Mouse (Mus musculus) embryonic facial prominence, embryonic 10.5 days (tissue): ENCODE results near the gene Gabbr1. TPM values are rescaled to one million over a fixed set of nuclear protein-coding genes. Genes with fewer than 3 reads are reported as not detected.
A peak's percentile ranks its signal among the peaks of the same experiment; 100 is the strongest.

Source experiments
- DNase-seq: peaks from one replicate; pipeline ENCODE4 v3.0.0-alpha.2; 2017; ENCODE audit warnings: low spot score
- H3K27ac ChIP-seq: fragments of 300-500 bp; sonication (generic); replicated peaks from 2 replicates; pipeline ENCODE4 v1.5.1; 2016; ENCODE audit warnings: mild to moderate bottlenecking
- H3K27me3 ChIP-seq: fragments of 300-500 bp; sonication (generic); replicated peaks from 2 replicates; pipeline ENCODE4 v1.6.1; 2016; ENCODE audit warnings: low read depth, mild to moderate bottlenecking; ENCODE audit not compliant: poor library complexity, severe bottlenecking
- H3K36me3 ChIP-seq: fragments of 300-500 bp; sonication (generic); replicated peaks from 2 replicates; pipeline ENCODE4 v1.6.1; 2016; ENCODE audit warnings: mild to moderate bottlenecking, moderate library complexity
- H3K4me1 ChIP-seq: fragments of 300-500 bp; sonication (generic); 2 replicates; pipeline ENCODE4 v1.6.1; 2016
- H3K4me3 ChIP-seq: fragments of 300-500 bp; sonication (generic); 2 replicates; pipeline ENCODE4 v1.5.1; 2016; ENCODE audit warnings: mild to moderate bottlenecking, moderate library complexity
- H3K9me3 ChIP-seq: fragments of 300-500 bp; sonication (generic); 2 replicates; pipeline ENCODE4 v1.6.1; 2016; ENCODE audit warnings: mild to moderate bottlenecking
- WGBS: fragments of 180-500 bp; shearing (Covaris S2); methylation state at CpG from one replicate; pipeline ENCODE4 v1.1.7; 2016; 5-methylcytosine and 5-hydroxymethylcytosine counted together
- polyA plus RNA-seq: library from polyadenylated mRNA; unstranded; fragments of >200 nt; fragmentation: Nextera tagmentation; extraction: Ambion mirVana; gene quantifications from 2 replicates; pipeline ENCODE4 v1.2.1, GENCODE M21; 2016

Gabbr1 gene
- 7.0 and 9.4 TPM in 2 replicates for polyA plus RNA-seq

DNA sequence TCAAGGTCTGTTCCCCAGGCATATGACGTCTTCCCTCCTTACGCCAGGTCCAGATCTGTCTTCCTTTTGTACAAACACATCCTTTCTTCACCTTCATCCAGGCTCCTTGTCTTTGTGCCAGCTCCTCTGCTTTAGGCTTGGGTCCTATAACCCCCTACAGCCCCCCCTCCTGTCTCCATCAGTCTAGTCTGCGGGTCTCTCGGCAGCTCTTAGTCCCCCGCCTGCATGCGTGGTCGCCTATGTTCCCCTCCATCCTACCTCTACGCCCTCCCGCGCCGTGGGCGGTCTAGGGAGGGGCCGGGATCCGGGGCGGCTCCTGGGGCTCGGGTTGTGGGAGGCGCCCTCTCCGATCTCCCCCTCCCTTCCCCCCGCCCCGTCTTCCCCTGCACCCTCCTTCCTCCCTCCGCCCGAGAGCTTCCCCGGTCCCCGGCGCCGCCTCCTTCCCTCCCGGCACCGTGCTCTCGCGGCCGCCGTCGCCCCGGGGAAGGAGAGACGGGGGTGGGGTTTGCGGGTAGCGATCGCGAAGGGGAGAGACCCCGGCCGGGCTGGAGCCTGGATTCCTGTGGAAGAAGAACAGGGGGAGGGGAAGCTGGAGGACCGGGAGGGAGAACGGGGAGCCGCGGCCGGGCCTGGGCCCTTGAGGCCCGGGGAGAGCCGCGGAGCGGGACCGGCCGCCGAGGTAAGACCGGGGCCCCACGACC, at the start of gene Gabbr1:
Gabbr1 (plus strand) TSS at position 356 of the 701 bp plus-strand sequence.
- Histone ChIP-seq H3K27ac (peak within 1 kb of the TSS; percentile 96), H3K4me3 (peak within 1 kb of the TSS; percentile 94), H3K9me3 (no peaks in the 10 kb centered on the region), H3K36me3 (no peaks in the 10 kb centered on the region), H3K4me1 (peaks cover 49% of the 10 kb centered on the region), H3K27me3 (peaks cover 31% of the 10 kb centered on the region)
- peak; percentile 92 for DNase-seq
- 1% methylated on average over 55 of the region's 55 CpGs for WGBS

DNA sequence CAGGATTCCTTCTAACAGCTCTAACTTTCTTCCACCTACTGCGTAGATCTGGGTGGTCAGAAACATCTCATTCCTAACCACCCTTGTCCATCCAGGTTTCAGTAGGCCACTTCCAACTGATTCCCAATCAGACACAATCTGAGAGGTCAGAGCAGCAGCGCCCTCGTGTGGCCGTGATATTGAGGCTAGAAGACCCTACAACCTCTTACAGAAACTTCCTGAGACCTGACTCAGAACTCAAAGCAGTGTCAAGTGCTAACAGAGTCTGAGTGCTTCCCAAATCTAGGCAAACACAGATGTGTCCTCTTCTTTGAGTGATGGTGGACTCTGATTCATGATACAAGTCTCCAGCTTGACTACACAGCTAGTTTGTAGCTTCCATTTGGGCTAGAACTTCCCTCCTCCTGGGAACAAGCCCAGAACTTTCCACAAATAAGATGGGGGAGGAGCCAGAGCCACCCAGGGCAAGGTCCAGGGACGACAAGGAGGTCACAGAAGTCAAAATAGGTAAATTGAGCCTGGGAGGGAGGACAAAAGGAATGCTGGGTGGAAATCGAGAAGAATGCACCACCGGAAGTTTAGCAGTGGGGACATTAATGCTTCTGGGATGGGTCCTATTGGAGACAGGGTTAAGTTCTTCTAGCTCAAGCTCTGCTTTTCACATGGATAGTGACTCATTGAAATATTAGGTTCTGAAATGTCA, 48.6 kb upstream of the Gabbr1 start:
- Histone ChIP-seq H3K4me3 (no peak overlapping the region), H3K27me3 (no peaks in the 10 kb centered on the region), H3K4me1 (peaks cover 7% of the 10 kb centered on the region), H3K27ac (no peak overlapping the region), H3K9me3 (no peaks in the 10 kb centered on the region), H3K36me3 (no peaks in the 10 kb centered on the region)
- DNase-seq: peak; percentile 85
- WGBS: 24% methylated on average over 7 of the region's 7 CpGs

DNA sequence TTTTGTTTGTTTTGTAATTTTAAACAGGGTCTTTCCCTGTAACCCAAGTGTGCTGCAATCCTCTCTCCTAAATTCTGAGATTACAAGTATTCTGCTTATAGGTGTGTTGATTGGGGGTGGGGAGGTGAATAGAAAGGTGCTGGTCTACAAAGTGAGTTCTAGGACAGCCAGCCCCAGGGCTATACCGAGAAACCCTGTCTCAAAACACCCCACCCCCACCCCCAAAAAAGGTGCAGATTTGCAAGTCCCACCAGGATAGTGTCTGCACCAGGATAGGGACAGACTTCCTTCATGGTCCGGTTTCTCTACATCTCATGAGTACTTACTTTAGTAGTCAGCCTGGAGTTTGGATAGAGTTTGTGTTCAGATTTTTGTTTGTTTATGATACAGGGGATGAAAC, 47.3 kb upstream of the Gabbr1 start:
- Histone ChIP-seq H3K9me3 (no peaks in the 10 kb centered on the region), H3K27me3 (no peaks in the 10 kb centered on the region), H3K4me1 (peaks cover 13% of the 10 kb centered on the region), H3K27ac (no peak overlapping the region), H3K36me3 (no peaks in the 10 kb centered on the region), H3K4me3 (no peak overlapping the region)
- DNase-seq: no peak
- 68% methylated on average over 2 of the region's 2 CpGs for WGBS

DNA sequence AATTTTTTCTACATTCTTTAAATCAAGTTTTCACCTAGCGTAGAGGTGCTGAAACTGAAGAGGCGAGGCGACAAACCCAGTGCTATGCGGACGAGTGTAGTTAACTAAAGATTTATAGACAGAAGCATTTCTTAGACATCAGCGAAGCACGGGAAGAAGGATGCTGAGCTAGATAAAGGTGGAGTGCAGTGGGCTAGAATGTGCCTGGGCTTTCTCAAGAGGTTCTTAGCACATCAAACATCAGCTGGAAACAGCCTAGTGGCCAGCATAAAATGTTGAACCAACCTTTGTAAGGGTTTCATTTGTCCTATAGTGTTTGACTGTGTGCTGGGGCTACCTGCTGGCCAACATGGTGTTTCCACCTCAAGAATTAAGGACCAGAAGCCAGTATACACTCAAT, 44.9 kb upstream of the Gabbr1 start, which contains the start of gene Zfp57:
Zfp57 (plus strand) TSS at position 301 of the 400 bp plus-strand sequence.
- Histone ChIP-seq H3K27me3 (no peaks in the 10 kb centered on the region), H3K4me3 (peak within 1 kb of the TSS; percentile 73), H3K4me1 (peaks cover 18% of the 10 kb centered on the region), H3K27ac (peak within 1 kb of the TSS; percentile 95), H3K36me3 (peaks cover 18% of the 10 kb centered on the region), H3K9me3 (no peaks in the 10 kb centered on the region)
- WGBS: 95% methylated on average over 7 of the region's 7 CpGs
- DNase-seq: no peak

DNA sequence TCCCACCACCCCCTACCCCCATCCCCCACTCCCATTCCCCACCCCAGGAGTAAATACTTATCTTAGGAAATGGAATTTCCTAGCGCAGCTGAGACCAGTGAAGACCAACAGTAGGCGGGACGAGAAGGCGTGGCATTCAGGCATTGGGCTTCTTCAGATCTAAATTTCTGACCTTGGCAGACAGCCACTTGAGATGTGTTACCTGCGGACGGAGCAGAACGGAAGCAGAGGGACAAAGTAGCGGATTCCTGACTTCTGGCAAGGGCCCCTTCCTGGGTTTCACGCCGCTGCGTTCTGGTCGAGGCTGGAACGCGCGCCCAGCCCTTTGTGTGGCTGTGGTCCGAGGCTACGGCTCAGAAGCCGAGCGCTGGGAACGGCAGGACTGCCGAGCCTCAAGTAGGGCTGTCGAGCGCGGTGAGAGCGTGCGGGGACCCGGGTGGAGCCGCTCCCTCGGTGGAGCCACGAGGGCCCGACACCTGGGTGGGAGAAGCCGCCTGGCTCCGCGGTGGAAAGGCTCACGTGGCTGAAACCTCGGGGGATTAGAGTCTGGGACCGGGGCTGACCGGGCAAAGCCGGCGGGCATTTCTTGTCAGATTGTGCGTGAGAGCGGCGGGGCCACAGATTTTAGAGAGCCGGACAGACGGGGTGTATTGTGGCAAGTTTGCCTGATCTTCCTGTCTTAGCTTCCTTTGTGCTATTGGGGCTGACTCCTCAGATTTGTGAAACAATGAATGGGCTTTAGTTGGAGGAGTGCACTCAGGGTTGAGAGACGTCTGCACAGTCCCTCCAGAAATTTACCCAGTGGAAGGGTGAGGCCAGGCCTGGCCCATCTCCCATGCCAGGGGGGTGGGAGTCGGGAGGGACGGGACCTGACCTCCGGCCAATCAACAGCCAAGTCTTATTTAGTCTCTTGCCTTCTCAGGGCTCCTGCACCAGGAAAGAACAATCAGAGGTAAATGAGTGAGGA, 43.1 kb upstream of the Gabbr1 start:
- H3K4me1 ChIP-seq: peaks cover 15% of the 10 kb centered on the region
- under 1% methylated on average over 49 of the region's 49 CpGs for WGBS
- H3K27me3 ChIP-seq: no peaks in the 10 kb centered on the region
- H3K9me3 ChIP-seq: no peaks in the 10 kb centered on the region
- peaks cover 36% of the 10 kb centered on the region for H3K36me3 ChIP-seq
- H3K4me3 ChIP-seq: peak overlapping the region; percentile 73
- peak overlapping the region; percentile 95 for H3K27ac ChIP-seq
- DNase-seq: peak; percentile 84

DNA sequence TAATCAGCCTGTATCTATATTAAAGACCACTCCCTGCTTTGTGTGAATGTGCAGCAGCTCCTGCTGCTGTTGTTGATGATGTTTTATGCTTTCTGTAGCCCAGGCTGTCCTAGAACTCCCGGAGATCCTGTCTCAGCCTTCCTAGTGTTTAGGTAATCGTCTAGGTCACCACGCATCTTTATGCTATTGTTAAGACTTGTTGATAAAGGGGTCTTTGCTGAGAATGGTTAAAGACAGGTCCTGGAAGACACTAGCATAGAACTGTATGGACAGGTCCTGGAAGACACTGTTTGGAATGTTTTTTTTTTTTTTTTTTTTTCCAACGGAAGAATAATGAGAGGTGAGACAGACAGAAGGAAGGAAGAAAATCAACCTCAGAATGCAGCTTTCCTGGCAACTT, 42.4 kb upstream of the Gabbr1 start:
- Histone ChIP-seq H3K9me3 (no peaks in the 10 kb centered on the region), H3K4me1 (peaks cover 15% of the 10 kb centered on the region), H3K27ac (peak overlapping the region; percentile 95), H3K36me3 (peaks cover 43% of the 10 kb centered on the region), H3K4me3 (peak overlapping the region; percentile 73), H3K27me3 (no peaks in the 10 kb centered on the region)
- 55% methylated on average over 4 of the region's 4 CpGs for WGBS
- no peak for DNase-seq

GRCm38 (mm10) chr17:37008161-37008560, 37.6 kb upstream of the Gabbr1 start:
- no peaks in the 10 kb centered on the region for H3K9me3 ChIP-seq
- 92% methylated on average over 6 of the region's 6 CpGs for WGBS
- H3K4me1 ChIP-seq: peaks cover 8% of the 10 kb centered on the region
- peaks cover 83% of the 10 kb centered on the region for H3K36me3 ChIP-seq
- H3K27me3 ChIP-seq: no peaks in the 10 kb centered on the region
- DNase-seq: no peak
- no peak overlapping the region for H3K27ac ChIP-seq
- no peak overlapping the region for H3K4me3 ChIP-seq

- no peaks in the 10 kb centered on the region for H3K27me3 ChIP-seq
- no peaks in the 10 kb centered on the region for H3K4me1 ChIP-seq
- no peak overlapping the region for H3K4me3 ChIP-seq
- H3K9me3 ChIP-seq: no peaks in the 10 kb centered on the region
- 94% methylated on average over 17 of the region's 17 CpGs for WGBS
- no peak overlapping the region for H3K27ac ChIP-seq
- no peak for DNase-seq
- H3K36me3 ChIP-seq: peaks cover 79% of the 10 kb centered on the region
These were observed 36.2 kb upstream of the Gabbr1 start for GRCm38 (mm10) chr17:37009460-37010042.

DNA sequence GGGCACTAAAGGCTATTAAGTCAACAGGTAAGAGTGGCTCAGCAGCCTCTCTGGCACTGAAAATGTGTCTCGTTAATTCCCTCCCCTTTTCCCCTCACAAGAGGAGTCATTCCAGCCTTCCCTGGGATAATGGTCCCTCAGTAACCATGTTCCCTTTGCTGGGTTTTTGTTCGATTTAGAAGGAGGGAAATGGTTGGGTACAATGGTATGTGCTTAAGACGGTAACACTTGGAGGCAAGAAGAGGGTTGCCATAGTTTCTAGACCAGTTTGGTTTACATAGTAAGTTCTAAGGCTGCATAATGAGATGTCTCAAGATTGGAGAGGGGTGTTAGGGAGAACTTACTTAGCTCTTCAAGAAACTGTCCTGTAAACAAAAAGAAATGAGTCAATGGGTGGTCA, 34.0 kb upstream of the Gabbr1 start:
- peaks cover 57% of the 10 kb centered on the region for H3K36me3 ChIP-seq
- no peaks in the 10 kb centered on the region for H3K4me1 ChIP-seq
- no peaks in the 10 kb centered on the region for H3K27me3 ChIP-seq
- H3K9me3 ChIP-seq: no peaks in the 10 kb centered on the region
- no peak for DNase-seq
- WGBS: 77% methylated on average over 3 of the region's 3 CpGs
- no peak overlapping the region for H3K4me3 ChIP-seq
- no peak overlapping the region for H3K27ac ChIP-seq

GRCm38 (mm10) chr17:37012141-37012540, 33.6 kb upstream of the Gabbr1 start:
- no peak overlapping the region for H3K27ac ChIP-seq
- H3K27me3 ChIP-seq: no peaks in the 10 kb centered on the region
- no peaks in the 10 kb centered on the region for H3K9me3 ChIP-seq
- WGBS: 75% methylated on average over 5 of the region's 5 CpGs
- no peak for DNase-seq
- H3K36me3 ChIP-seq: peaks cover 53% of the 10 kb centered on the region
- H3K4me1 ChIP-seq: no peaks in the 10 kb centered on the region
- H3K4me3 ChIP-seq: no peak overlapping the region

- no peaks in the 10 kb centered on the region for H3K4me1 ChIP-seq
- H3K27me3 ChIP-seq: no peaks in the 10 kb centered on the region
- no peak overlapping the region for H3K4me3 ChIP-seq
- peaks cover 11% of the 10 kb centered on the region for H3K36me3 ChIP-seq
- no peaks in the 10 kb centered on the region for H3K9me3 ChIP-seq
- DNase-seq: no peak
- H3K27ac ChIP-seq: no peak overlapping the region
These were observed 29.4 kb upstream of the Gabbr1 start for GRCm38 (mm10) chr17:37016333-37016732.

- H3K9me3 ChIP-seq: no peaks in the 10 kb centered on the region
- H3K4me3 ChIP-seq: no peak overlapping the region
- no peaks in the 10 kb centered on the region for H3K27me3 ChIP-seq
- H3K36me3 ChIP-seq: no peaks in the 10 kb centered on the region
- H3K27ac ChIP-seq: no peak overlapping the region
- H3K4me1 ChIP-seq: no peaks in the 10 kb centered on the region
- 75% methylated on average over 3 of the region's 3 CpGs for WGBS
- DNase-seq: no peak
These were observed 27.4 kb upstream of the Gabbr1 start for GRCm38 (mm10) chr17:37018328-37018727.
